Mouse (Mus musculus) cortical plate, adult 2 months (tissue): Measurements from ENCODE around the gene Gipc1. TPM values are rescaled to one million over a fixed set of nuclear protein-coding genes. Genes with fewer than 3 reads are reported as not detected.

Experiments
- H3K27ac ChIP-seq: fragments of 200-500 bp; 2 replicates; pipeline ENCODE4 v1.5.1; 2012; ENCODE audit warnings: low read length, control low read depth, inconsistent platforms; ENCODE audit not compliant: insufficient read depth
- H3K4me1 ChIP-seq: fragments of 200-500 bp; 2 replicates; pipeline ENCODE4 v1.6.1; 2011; ENCODE audit warnings: low read length; ENCODE audit not compliant: control insufficient read depth, insufficient read depth
- H3K4me3 ChIP-seq: fragments of 200-500 bp; 2 replicates; pipeline ENCODE4 v1.5.1; 2011; ENCODE audit warnings: mild to moderate bottlenecking, low read length, control low read depth; ENCODE audit not compliant: insufficient read depth
- CTCF ChIP-seq: fragments of 200-500 bp; IDR thresholded peaks from 2 replicates; pipeline ENCODE4 v1.5.1; 2011; ENCODE audit warnings: mild to moderate bottlenecking, control low read depth, low read length; ENCODE audit not compliant: insufficient read depth; ENCODE audit errors: extremely low read depth
- POLR2A ChIP-seq: fragments of 200-500 bp; IDR thresholded peaks from 2 replicates; pipeline ENCODE4 v1.6.1; 2011; ENCODE audit warnings: mild to moderate bottlenecking, low read length, control low read depth; ENCODE audit not compliant: insufficient read depth; ENCODE audit errors: extremely low read depth
- polyA plus RNA-seq: library from polyadenylated mRNA; depleted of rRNA; stranded (reverse); fragments of >200 nt; gene quantifications from 2 replicates; pipeline ENCODE4 v1.2.3, GENCODE M21; 2012; rRNA removed

Gipc1 gene
- polyA plus RNA-seq, 1 experiment, result 93.6 TPM

DNA sequence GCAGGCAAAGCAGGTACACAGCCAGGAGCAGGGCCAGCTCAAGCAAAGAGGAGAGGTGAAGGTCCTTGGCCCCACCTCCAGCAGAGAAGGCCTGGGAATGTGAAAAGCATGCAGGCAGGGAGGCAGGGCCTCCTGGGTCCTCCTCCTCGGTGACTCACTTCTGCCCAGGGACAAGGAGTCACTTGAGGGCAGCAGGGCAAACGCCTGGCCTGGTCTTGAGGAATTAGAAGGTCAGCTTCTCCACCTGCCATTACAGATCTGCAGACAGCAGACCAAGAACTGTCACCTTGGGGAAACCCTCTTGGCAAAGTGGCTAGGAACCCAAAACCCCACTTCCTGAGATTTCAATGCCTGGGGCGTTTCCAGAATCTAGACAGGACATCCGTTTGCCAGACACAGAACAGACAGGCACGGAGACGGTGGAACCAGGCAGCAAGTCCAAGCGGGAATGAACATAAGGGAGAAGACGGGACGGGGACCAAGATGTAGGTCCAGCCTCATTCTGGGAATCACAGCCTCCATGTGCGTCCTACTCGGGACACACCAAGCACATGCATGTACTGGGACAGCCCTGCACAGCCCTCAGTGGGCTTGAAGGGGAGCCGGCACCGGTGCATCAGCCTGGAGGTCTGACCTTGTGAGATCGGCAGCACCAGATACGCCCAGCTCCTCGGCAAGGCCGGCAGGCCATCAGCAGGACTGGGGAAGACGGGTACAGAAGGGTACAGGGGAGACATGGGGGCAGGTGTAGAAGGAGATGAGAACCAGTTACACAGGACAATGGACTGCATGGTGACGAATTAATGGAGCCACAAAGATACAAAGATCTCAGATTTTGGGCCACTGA lies 45.1 kb downstream of the Gipc1 start:
- TF ChIP-seq POLR2A (no peak), CTCF (no peak)

DNA sequence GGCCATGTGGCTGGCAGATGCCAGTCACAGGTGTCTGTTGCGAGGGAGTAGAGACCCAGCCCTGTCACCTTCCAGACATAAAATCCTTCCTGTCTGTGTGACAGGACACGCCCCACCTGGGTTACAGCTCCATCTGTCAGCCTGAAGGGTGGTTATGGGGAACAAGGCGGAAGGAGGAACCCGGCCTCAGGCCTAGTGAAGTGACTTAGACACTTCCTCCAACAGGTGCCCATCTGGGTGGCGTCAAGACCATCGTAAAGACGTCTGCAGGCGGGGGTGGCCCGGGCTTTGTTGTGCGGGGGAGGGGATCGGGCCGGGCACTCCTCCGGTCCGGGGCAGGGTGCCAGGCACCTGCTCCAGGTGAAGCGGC lies 45.8 kb downstream of the Gipc1 start:
- TF ChIP-seq CTCF (no peak), POLR2A (no peak)
- H3K27ac ChIP-seq, result peak overlapping the region; percentile 97
- H3K4me1 ChIP-seq, result peaks cover 19% of the 10 kb centered on the region
- H3K4me3 ChIP-seq, result peak overlapping the region; percentile 78

More for the DNA sequence above, 45.1 kb downstream of the Gipc1 start:
- H3K27ac ChIP-seq, result peak overlapping the region; percentile 87
- peak overlapping the region; percentile 78 for H3K4me3 ChIP-seq
- peaks cover 19% of the 10 kb centered on the region for H3K4me1 ChIP-seq

DNA sequence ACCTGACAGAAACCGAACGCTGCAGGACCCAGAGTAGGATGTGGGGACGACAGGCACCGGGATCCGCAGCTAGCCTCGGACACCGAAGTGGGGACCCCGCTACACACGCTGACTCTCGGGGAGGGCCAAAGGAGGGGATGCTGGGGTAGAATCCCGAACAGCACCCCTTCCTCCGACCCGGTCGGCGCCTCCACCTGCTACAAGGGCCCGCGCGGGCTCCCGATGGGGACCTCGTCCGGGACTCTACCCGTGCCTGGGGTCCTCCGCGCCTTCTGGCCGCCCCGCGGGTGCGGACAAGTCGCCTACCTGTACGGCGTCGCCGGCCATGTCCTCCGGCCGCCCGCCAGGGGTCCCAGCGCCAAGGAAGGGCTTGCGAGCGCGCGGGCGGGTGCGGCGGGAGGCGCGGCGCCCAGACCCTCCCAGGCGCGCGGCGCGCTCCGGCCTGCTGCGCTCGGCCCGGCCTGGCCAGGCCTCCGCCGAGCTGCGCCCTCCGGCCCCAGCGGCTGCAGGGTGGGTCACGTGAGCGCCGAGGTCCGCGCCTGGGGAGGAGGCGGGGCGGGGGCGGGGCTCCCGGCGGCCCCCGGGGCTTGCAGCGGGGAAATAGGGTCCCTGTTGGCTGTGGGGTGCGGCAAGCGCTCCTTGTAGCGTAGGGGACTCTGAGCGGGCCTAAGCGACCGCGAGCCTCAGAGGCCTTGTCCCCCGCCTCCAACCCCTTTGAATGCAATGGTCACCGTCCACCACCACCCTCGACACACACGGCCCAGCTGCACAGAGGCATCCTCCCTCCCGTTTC lies 46.4 kb downstream of the Gipc1 start, which contains the start of gene Pkn1:
Pkn1 (minus strand) TSS at position 519 of the 793 bp plus-strand sequence.
- TF ChIP-seq CTCF (no peak), POLR2A (0 out of 2 replicates have a peak, but pooled peaks have one; percentile 33)
- H3K27ac ChIP-seq, result peak within 1 kb of the TSS; percentile 97
- H3K4me1 ChIP-seq, result peaks cover 18% of the 10 kb centered on the region
- peak within 1 kb of the TSS; percentile 78 for H3K4me3 ChIP-seq

DNA sequence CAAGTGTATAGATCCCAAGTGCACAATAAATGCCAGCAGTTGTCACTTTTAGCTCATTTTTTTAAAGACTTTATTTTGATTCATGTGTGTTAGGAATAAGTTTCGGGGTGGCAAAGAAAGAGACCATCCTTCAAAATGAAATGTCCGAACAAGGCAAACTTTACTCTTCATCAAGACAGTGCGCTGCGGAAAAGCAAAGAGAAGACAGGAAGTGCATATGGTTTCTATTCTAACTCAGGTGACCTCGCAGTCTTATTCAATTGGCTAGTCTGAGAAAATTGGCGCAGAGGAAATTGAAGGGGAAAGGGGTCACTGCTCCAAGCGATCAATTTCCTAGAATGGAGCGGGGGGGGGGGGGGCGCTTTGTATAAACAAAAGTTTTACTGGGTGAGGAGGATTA lies 47.1 kb downstream of the Gipc1 start:
- Histone ChIP-seq H3K4me3 (peak overlapping the region; percentile 78), H3K27ac (no peak overlapping the region; the same call in 1 of the 2 replicates), H3K4me1 (peaks cover 13% of the 10 kb centered on the region)
- TF ChIP-seq POLR2A, result no peak
- TF ChIP-seq CTCF, result no peak

DNA sequence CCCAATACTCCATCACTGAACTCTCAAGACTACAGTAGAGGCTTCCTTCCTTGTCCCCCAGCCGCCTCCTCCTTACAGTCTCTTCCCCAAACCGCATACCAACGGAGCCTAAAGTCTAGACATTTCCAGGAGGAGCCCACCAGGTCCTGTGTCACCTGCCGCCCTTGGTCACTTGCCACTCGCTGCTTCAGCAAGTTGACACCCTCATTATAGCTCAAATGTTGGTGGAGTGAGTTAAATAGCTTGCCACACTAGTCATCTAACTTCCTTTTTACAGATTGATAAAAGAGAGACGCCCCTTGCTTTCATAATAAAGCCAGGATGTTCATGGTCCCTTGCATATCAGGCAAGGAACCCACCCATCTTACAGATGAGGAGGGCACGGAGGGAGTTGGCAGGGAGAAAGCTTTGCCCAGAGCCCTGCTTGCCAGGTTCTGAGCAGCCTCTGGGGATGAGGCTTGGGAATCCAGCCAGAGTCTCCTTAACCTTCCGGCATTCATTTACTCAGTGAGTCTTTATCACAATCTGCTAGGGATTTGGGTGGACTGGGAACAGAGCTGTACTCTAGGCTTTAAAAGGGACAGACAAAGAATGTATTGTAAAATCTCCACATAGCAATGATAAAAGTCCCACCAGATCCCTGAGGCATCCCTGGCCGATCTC lies 48.1 kb downstream of the Gipc1 start:
- no peak overlapping the region for H3K27ac ChIP-seq
- TF ChIP-seq POLR2A (no peak), CTCF (no peak)
- peaks cover 7% of the 10 kb centered on the region for H3K4me1 ChIP-seq
- no peak overlapping the region for H3K4me3 ChIP-seq

- H3K4me3 ChIP-seq, result no peak overlapping the region
- H3K4me1 ChIP-seq, result 0 out of 2 replicates have a peak, but pooled peaks cover 1% of the 10 kb centered on the region
- H3K27ac ChIP-seq, result peak overlapping the region; percentile 28; the same call in 1 of the 2 replicates
- TF ChIP-seq CTCF, result no peak
- no peak for TF ChIP-seq POLR2A
Measured at GRCm38 (mm10) chr8:83703426-83703825, 50.9 kb downstream of the Gipc1 start.

- TF ChIP-seq POLR2A (no peak), CTCF (no peak)
- Histone ChIP-seq H3K4me3 (no peak overlapping the region), H3K27ac (no peak overlapping the region), H3K4me1 (0 out of 2 replicates have a peak, but pooled peaks cover 1% of the 10 kb centered on the region)
Measured at GRCm38 (mm10) chr8:83706411-83706810, 53.9 kb downstream of the Gipc1 start.

DNA sequence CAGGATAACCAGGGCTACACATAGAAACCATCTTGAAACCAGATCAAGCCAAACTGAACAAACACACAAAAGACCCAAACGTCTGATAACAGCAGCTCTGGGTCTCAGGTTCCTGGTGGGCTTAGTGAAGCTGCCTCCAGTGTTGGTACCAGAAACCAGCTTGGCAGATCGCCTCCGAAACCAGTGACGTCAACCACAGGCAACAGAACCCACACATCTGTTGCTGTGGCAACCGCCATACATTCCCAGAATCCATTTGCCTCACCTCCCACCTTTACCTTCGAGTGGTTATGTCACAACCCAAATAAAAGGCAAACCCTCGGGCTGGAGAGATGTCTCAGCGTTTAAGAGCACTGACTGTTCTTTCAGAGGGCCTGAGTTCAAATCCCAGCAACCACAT lies 55.1 kb downstream of the Gipc1 start:
- no peak for TF ChIP-seq CTCF
- no peak for TF ChIP-seq POLR2A
- H3K27ac ChIP-seq, result no peak overlapping the region

More for the DNA sequence above, 55.1 kb downstream of the Gipc1 start:
- Histone ChIP-seq H3K4me1 (0 out of 2 replicates have a peak, but pooled peaks cover 1% of the 10 kb centered on the region), H3K4me3 (no peak overlapping the region)

Other genes starting within 250 kb of the Gipc1 start
- gene Scoc, start 194.3 kb upstream of the Gipc1 start, polyA plus RNA-seq, result 233 and 248 TPM in 2 replicates
- gene Olfr370, start 116.9 kb upstream of the Gipc1 start, polyA plus RNA-seq, result not detected in 2 replicates
- gene Ndufb7, start 86.0 kb upstream of the Gipc1 start, polyA plus RNA-seq, result 324 and 325 TPM in 2 replicates
- 854 and 882 TPM in 2 replicates for gene Tecr, start 44.7 kb upstream of the Gipc1 start, polyA plus RNA-seq
- 39.7 and 41.9 TPM in 2 replicates for gene Dnajb1, start 44.5 kb upstream of the Gipc1 start, polyA plus RNA-seq
- gene Ptger1, start 14.0 kb downstream of the Gipc1 start, polyA plus RNA-seq, result 1.6 and 2.2 TPM in 2 replicates
- 60.8 and 70.2 TPM in 2 replicates for gene Pkn1, start 46.5 kb downstream of the Gipc1 start, polyA plus RNA-seq
- 26.5 and 29.0 TPM in 2 replicates for gene Ddx39, start 62.5 kb downstream of the Gipc1 start, polyA plus RNA-seq
- 25.9 and 26.9 TPM in 2 replicates for gene Adgre5, start 88.6 kb downstream of the Gipc1 start, polyA plus RNA-seq
- 236 and 241 TPM in 2 replicates for gene Adgrl1, start 247.4 kb downstream of the Gipc1 start, polyA plus RNA-seq